Mouse (Mus musculus): ENCODE data around the gene Myh9.

GRCm38 (mm10) chr15:77763702-77764101 is 78.3 kb downstream of the Myh9 start:
- TF ChIP-seq GATA1 (IDR thresholded peaks at IDR 0.05; ENCODE audit: borderline replicate concordance, low read length) (no peak), FLI1 (IDR thresholded peaks at IDR 0.05; ENCODE audit: low read length) (no peak)

Data from megakaryocyte, embryonic 14.5 days (primary cell).